Mouse (Mus musculus) spleen, adult 2 months (tissue): ENCODE results near the gene Ube2j2.

Source experiments
- CTCF ChIP-seq: fragments of 200-500 bp; IDR thresholded peaks from 2 replicates; pipeline ENCODE4 v1.5.1; 2011; ENCODE audit warnings: mild to moderate bottlenecking, inconsistent platforms; ENCODE audit not compliant: insufficient read depth, insufficient read length, insufficient replicate concordance; ENCODE audit errors: extremely low read depth
- POLR2A ChIP-seq: fragments of 200-500 bp; IDR thresholded peaks from 2 replicates; pipeline ENCODE4 v1.6.1; 2011; ENCODE audit warnings: low read depth, low read length, inconsistent platforms

DNA sequence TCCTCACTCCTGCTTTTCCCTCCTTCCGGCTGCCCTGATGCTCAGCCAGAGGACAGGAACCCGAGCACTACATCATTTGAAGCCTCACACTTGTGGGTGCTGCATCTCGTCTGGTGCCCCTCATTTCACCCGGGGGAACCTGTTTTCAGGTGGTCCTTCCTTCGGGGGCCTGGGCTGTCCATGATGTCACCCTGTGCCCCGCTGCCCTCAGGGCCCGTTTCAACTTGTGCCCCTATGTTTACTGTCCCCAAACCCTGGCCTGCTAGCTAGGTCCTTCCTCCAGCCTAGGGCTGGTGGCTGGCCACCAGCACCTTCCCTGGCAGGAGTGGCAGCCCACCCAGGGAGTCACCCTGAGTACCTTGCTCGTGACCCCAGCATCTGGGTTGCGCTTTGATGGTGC lies 37.5 kb upstream of the Ube2j2 start:
- TF ChIP-seq POLR2A (no peak), CTCF (no peak)
